Comparison of ENCODE assay signal across 24 mouse cellular contexts in the genomic region with DNA sequence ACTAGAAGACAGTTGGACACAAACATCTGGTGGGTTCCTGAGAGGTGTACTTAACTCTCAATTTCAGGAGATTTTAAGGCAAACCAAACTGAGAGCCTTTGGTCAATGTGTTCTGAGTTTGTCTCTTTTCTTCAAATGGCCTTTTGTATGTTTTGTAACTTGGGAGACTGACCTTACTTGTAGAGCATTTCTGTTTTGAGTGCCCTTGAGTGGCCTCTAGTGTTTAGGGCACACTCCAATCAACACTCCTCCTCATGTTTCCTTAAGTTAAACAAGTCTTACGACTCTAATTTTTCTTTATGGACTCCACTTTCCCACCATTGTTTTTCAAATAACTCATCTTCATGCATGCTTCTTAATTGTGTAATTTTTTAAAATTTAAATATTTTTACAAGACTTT.
DNase-seq lines count a peak whose midpoint lies in the region; ATAC-seq lines count a peak whose summit lies in the region.
"Had no signal": no experiment of that assay in that cellular context is flagged by ENCODE, and none has a peak within 500 bp of the region (broad histone marks: within the 10 kb centered on the region; RNA-seq: fewer than 3 reads in every experiment).

No protein-coding gene starts in this region.

- peaks cover 19% of the 10 kb centered on the region for H3K36me3 ChIP-seq in heart, embryonic 12.5 days

- H3K4me2 ChIP-seq in heart, embryonic 12.5 days = no peak overlapping the region
- H3K4me2 ChIP-seq: embryonic facial prominence, embryonic 12.5 days; embryonic facial prominence, embryonic 15.5 days; heart, embryonic 11.5 days; hindbrain, embryonic 13.5 days; intestine, embryonic 15.5 days had no signal

- no peak overlapping the region for H3K4me3 ChIP-seq in heart, embryonic 12.5 days
- H3K4me3 ChIP-seq: embryonic facial prominence, embryonic 12.5 days; embryonic facial prominence, embryonic 15.5 days; hindbrain, embryonic 10.5 days; hindbrain, embryonic 13.5 days; intestine, embryonic 15.5 days had no signal

- H3K9me3 ChIP-seq in heart, embryonic 12.5 days (replicated peaks) = no peaks in the 10 kb centered on the region
- H3K9me3 ChIP-seq: embryonic facial prominence, embryonic 12.5 days; embryonic facial prominence, embryonic 15.5 days; hindbrain, embryonic 10.5 days; hindbrain, embryonic 13.5 days; intestine, embryonic 15.5 days had no signal

- H3K27ac ChIP-seq in heart, embryonic 12.5 days (ENCODE audit: poor library complexity, severe bottlenecking) = 0 out of 2 replicates have a peak overlapping the region, but pooled peaks have one; percentile 27
- H3K27ac ChIP-seq: embryonic facial prominence, embryonic 12.5 days; embryonic facial prominence, embryonic 15.5 days; hindbrain, embryonic 10.5 days; hindbrain, embryonic 13.5 days; intestine, embryonic 15.5 days had no signal

- WGBS in heart, embryonic 12.5 days = 78% methylated on average over 1 of the region's 1 CpGs

- DNase-seq in heart, adult 8-10 months (ENCODE audit: low spot score) = no peak
- peak; percentile 18 to 37 for DNase-seq in lung, adult 18-20 months
- no peak for DNase-seq in lung, postnatal 4 days
- DNase-seq in lung, postnatal 36 days = peak; percentile 68
- DNase-seq in lung, postnatal 14 days = no peak
- DNase-seq: adrenal gland, adult 2 months; adrenal gland, postnatal 14 days; cerebellum, adult 11 months; cerebellum, adult 2 months; cerebellum, adult 9-11 months; cerebellum, postnatal 25 days; forebrain, postnatal 0 days; gastrocnemius, postnatal 25 days; heart, postnatal 36 days had no signal

- no peak for ATAC-seq in heart, embryonic 12.5 days (ENCODE audit: insufficient number of reproducible peaks, low FRiP score)
- ATAC-seq: CD4-positive, CD25-positive, alpha-beta regulatory T cell, adult 4 months; forebrain, embryonic 14.5 days; forebrain, postnatal 0 days; hindbrain, embryonic 16.5 days; intestine, embryonic 15.5 days had no signal

- H3K4me1 ChIP-seq in heart, embryonic 12.5 days (replicated peaks) = peaks cover 7% of the 10 kb centered on the region
- H3K4me1 ChIP-seq: embryonic facial prominence, embryonic 12.5 days; embryonic facial prominence, embryonic 15.5 days; hindbrain, embryonic 10.5 days; hindbrain, embryonic 13.5 days; intestine, embryonic 15.5 days had no signal

- no peak overlapping the region for H3K9ac ChIP-seq in heart, embryonic 12.5 days
- H3K9ac ChIP-seq: embryonic facial prominence, embryonic 12.5 days; embryonic facial prominence, embryonic 15.5 days; forebrain, postnatal 0 days; hindbrain, embryonic 13.5 days; intestine, embryonic 15.5 days had no signal

- H3K27me3 ChIP-seq in heart, embryonic 12.5 days (replicated peaks) = no peaks in the 10 kb centered on the region
- H3K27me3 ChIP-seq: embryonic facial prominence, embryonic 12.5 days; embryonic facial prominence, embryonic 15.5 days; hindbrain, embryonic 13.5 days; intestine, embryonic 15.5 days had no signal

Comparison
In these comparisons a context has a peak if more than half of its experiments do, and no peak if none do; other contexts are left out.
1. DNase-seq: peak in lung, adult 18-20 months (2 of 2) and lung, postnatal 36 days (single experiment); none in heart, adult 8-10 months (single experiment), lung, postnatal 4 days (0 of 2) and lung, postnatal 14 days (single experiment).